Mouse (Mus musculus) brain, embryonic 14.5 days (tissue): ENCODE results near the gene Clrn1.

Experiments used
- CTCF ChIP-seq: fragments of 200-500 bp; IDR thresholded peaks from 2 replicates; pipeline ENCODE4 v1.5.1; 2012; ENCODE audit warnings: inconsistent platforms, mild to moderate bottlenecking, moderate library complexity, borderline replicate concordance; ENCODE audit not compliant: insufficient read depth, insufficient read length; ENCODE audit errors: extremely low read depth
- POLR2A ChIP-seq: fragments of 200-500 bp; IDR thresholded peaks from 2 replicates; pipeline ENCODE4 v1.6.1; 2012; ENCODE audit warnings: mild to moderate bottlenecking, inconsistent platforms, borderline replicate concordance; ENCODE audit not compliant: poor library complexity, insufficient read depth, insufficient read length, severe bottlenecking; ENCODE audit errors: extremely low read depth

DNA sequence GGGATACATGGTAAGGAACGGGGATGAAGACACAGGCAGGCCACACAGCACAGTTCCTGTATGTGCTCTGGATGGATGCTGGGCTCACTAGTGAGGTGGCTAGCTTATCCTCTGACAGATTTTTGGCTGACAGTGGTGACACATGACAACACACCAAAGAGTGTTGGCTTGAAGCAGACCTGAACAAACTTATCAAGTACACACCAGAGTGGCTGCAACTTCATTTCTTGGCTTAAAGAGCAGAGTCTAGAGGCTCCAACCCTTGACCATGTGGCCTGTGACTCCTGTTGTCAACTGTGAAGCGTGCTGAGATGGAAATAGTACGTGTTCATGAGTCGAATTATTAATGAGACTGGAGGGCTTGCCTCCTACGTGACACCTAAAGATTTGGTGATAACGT, 80.4 kb downstream of the Clrn1 start:
- TF ChIP-seq POLR2A (no peak), CTCF (no peak)
